Mouse (Mus musculus) urinary bladder, adult 2 months (tissue): ENCODE measurements around the gene Tmem98. TPM values are rescaled to one million over a fixed set of nuclear protein-coding genes. Genes with fewer than 3 reads are reported as not detected.

Experiments used
- DNase-seq: peaks from one replicate; pipeline ENCODE4 v3.0.0; 2022; ENCODE audit warnings: low spot score
- polyA plus RNA-seq: library from polyadenylated mRNA; depleted of rRNA; stranded (reverse); fragments of >200 nt; gene quantifications from 2 replicates; pipeline ENCODE4 v1.2.3, GENCODE M21; 2012; rRNA removed

The Tmem98 gene
- polyA plus RNA-seq, 1 experiment = 70.3 TPM

DNA sequence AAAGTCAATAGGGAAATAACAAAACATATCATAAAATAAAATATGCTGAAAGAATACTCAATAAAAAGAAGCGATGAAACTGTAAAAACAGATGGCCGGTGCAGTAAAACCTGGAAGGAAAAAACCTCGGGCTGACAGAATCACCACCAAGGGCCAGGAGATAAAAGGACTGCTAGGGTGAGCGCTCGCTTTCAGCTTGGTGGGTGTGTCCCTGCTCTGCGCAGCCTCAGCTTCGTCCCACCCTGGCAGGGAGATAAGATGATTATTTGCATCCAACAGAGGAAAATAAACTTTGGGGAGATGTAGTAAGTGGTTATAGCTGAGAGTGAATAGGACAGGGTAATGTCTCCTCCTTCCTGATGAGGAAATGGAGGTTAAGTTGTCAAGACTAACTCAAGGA lies 44.9 kb downstream of the Tmem98 start:
- no peak for DNase-seq

DNA sequence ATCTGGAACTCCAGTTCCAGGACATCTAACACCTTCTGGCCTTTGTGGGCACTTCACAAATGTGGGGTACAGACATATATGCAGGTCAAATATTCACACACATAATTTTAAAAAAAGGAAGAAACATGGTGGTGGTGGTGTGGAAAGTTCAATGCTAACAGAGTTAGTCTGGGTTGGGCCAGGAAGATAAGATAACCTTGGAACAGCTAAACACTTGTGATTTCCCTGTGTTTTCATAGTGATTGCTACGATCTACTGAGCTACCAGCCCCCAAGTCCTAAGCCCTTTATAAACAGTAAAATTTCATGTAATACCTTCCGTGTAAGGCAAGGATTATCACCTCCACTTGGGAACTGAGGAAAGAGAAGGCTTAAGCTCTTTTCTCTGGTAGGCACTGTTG lies 46.9 kb downstream of the Tmem98 start:
- no peak for DNase-seq

DNA sequence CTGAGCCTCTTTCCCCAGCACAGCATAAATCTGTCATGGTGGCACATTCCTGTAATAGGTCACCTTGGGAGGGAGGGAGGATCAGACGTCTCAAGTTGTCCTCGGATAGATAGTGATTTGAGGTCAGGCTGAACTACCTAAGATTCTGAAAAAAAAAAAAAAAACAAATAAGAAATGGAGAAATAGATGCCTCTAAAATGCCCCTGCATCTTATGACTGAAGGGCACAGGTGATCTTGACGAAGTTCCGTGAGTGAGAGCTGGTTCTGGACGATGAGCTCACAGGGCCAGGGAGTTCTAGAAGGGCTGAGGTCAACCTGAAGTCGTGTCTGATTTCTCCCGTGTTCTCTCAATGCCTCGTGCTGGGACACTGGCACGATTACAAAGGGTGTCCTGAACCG lies 48.1 kb downstream of the Tmem98 start, which contains the start of gene Spaca3:
Spaca3 (plus strand) TSS at position 301 of the 400 bp plus-strand sequence.
- DNase-seq = no peak

DNA sequence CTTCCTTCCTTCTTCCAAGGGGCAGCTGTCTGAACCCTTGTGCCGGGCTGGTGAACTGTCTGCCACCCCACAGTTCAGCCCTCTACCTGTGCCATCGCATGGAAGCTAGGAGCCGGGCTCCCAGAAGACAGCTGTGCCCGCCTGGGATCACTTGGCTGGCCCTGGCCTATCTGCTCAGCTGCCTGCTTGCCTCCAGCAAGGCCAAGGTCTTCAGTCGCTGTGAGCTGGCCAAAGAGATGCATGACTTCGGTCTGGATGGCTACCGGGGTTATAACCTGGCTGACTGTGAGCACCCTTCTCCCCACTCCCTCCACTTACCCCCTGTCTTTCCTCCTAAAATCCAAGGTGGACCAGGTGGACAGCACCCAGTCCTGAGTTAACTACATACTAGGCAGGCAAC lies 53.0 kb downstream of the Tmem98 start:
- DNase-seq = no peak

DNA sequence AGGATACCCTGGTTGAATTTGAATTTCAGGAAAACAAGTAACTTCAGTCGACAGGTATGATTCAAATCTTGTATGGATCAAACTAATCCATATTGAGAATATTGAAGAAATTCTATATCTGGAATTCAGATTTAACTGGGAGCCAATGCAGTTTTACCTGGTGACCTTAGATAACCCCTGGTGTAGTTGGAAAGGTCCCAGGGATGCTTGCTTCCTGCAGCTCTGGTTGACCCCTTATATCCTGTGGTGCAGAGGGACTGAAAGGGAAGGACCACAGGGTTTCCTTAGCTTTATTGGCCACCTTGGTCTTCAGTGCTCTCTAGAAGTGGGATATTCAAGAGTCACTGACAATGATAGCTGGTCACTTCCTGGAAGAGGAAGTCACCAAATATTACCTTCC lies 58.1 kb downstream of the Tmem98 start:
- no peak for DNase-seq

Other genes starting within 250 kb of the Tmem98 start
- 23.3 and 34.3 TPM in 2 replicates for gene Myo1d, start 30.1 kb upstream of the Tmem98 start, polyA plus RNA-seq
- gene Spaca3, start 48.2 kb downstream of the Tmem98 start, polyA plus RNA-seq = not detected in 2 replicates